8 mouse cellular contexts compared by ENCODE assay signal in genomic region chr12:100210973-100211372, GRCm38 (mm10). TPM values are rescaled to one million over a fixed set of nuclear protein-coding genes. Genes with fewer than 3 reads are reported as not detected.
DNase-seq lines count a peak whose midpoint lies in the region; ATAC-seq and TF ChIP-seq lines count a peak whose summit lies in the region.

No protein-coding gene starts in this region.

- ATAC-seq in kidney, embryonic 16.5 days (ENCODE audit: low FRiP score, low TSS enrichment): peak; percentile 49; the same call in 1 of the 2 replicates
- peak; percentile 84 for ATAC-seq in lung, postnatal 0 days

- TF ChIP-seq EP300 in lung, postnatal 0 days (IDR thresholded peaks at IDR 0.05): no peak

- H3K9ac ChIP-seq in kidney, embryonic 16.5 days (replicated peaks; ENCODE audit: low read length): no peak overlapping the region
- H3K9ac ChIP-seq in lung, postnatal 0 days (replicated peaks; ENCODE audit: low read depth): no peak overlapping the region

- no peaks in the 10 kb centered on the region for H3K27me3 ChIP-seq in kidney, embryonic 16.5 days (ENCODE audit: insufficient read depth, low read length)
- H3K27me3 ChIP-seq in kidney, adult 2 months (replicated peaks; ENCODE audit: control insufficient read depth, insufficient read depth, low read length): no peaks in the 10 kb centered on the region
- no peaks in the 10 kb centered on the region for H3K27me3 ChIP-seq in lung, postnatal 0 days (replicated peaks; ENCODE audit: insufficient read depth, low read length)

- H3K4me3 ChIP-seq in kidney, embryonic 16.5 days (ENCODE audit: low read length): no peak overlapping the region
- H3K4me3 ChIP-seq in kidney, adult 2 months (ENCODE audit: insufficient read depth, low read depth, low read length): no peak overlapping the region
- no peak overlapping the region for H3K4me3 ChIP-seq in lung, postnatal 0 days (ENCODE audit: low read depth, low read length)

- no peak overlapping the region for H3K4me2 ChIP-seq in kidney, embryonic 16.5 days (replicated peaks; ENCODE audit: low read depth, low read length)
- no peak overlapping the region for H3K4me2 ChIP-seq in lung, postnatal 0 days (replicated peaks; ENCODE audit: low read depth, low read length)

- peaks cover 17% of the 10 kb centered on the region for H3K4me1 ChIP-seq in kidney, embryonic 16.5 days (ENCODE audit: insufficient read depth, low read length)
- peaks cover 3% of the 10 kb centered on the region; the same call in 1 of the 2 replicates for H3K4me1 ChIP-seq in kidney, adult 2 months (ENCODE audit: control insufficient read depth, insufficient read depth, low read length)
- H3K4me1 ChIP-seq in lung, postnatal 0 days (ENCODE audit: insufficient read depth, low read depth, low read length): peaks cover 9% of the 10 kb centered on the region

- no peak overlapping the region; the same call in 1 of the 2 replicates for H3K27ac ChIP-seq in kidney, embryonic 16.5 days (ENCODE audit: low read length)
- H3K27ac ChIP-seq in kidney, adult 2 months (ENCODE audit: insufficient read depth, low read depth, low read length): no peak overlapping the region
- H3K27ac ChIP-seq in lung, postnatal 0 days (ENCODE audit: low read length): peak overlapping the region; percentile 54

- no peaks in the 10 kb centered on the region for H3K9me3 ChIP-seq in kidney, embryonic 16.5 days (ENCODE audit: low read length)
- H3K9me3 ChIP-seq in lung, postnatal 0 days (ENCODE audit: low read length): no peaks in the 10 kb centered on the region

- WGBS in kidney, embryonic 16.5 days: 45% methylated on average over 5 of the region's 5 CpGs
- WGBS in kidney, adult 2 months: 16% methylated on average over 5 of the region's 5 CpGs
- 13% methylated on average over 5 of the region's 5 CpGs for WGBS in lung, postnatal 0 days

- H3K36me3 ChIP-seq in kidney, embryonic 16.5 days (ENCODE audit: insufficient read depth, low read length): peaks cover 11% of the 10 kb centered on the region
- H3K36me3 ChIP-seq in kidney, adult 2 months (ENCODE audit: control insufficient read depth, insufficient read depth, low read length): peaks cover 5% of the 10 kb centered on the region; the same call in 1 of the 2 replicates
- H3K36me3 ChIP-seq in lung, postnatal 0 days (ENCODE audit: insufficient read depth, low read length): peaks cover 29% of the 10 kb centered on the region

- DNase-seq in kidney, adult 2 months: no peak
- DNase-seq in Muller cell, postnatal 12 days (ENCODE audit: inconsistent ontology term): peak; percentile 85
- DNase-seq in fibroblast of lung, adult 2 months (ENCODE audit: low read depth): peak; percentile 83
- peak; percentile 88 for DNase-seq in lung, postnatal 0 days (ENCODE audit: low spot score)
- DNase-seq in urinary bladder, postnatal 36 days (ENCODE audit: low spot score in 2 of 2): peak; percentile 34 to 55
- DNase-seq in frontal cortex, adult 2 months (ENCODE audit: extremely low spot score in 1 of 2, low spot score in 1 of 2): no peak
- no peak for DNase-seq in layer of hippocampus, adult 9-10 months (ENCODE audit: low spot score)

- no peak for TF ChIP-seq POLR2A in kidney, adult 2 months (IDR thresholded peaks at IDR 0.05; ENCODE audit: low read depth, low read length)

- TF ChIP-seq CTCF in kidney, adult 2 months (conservative IDR thresholded peaks at IDR 0.05; ENCODE audit: insufficient read depth, insufficient read length, low read depth, low read length): no peak
- no peak for TF ChIP-seq CTCF in lung, postnatal 0 days (IDR thresholded peaks at IDR 0.05)

RNA-seq across cellular contexts. Expression of gene Calm1, which starts 11.7 kb away (rescaled TPM):
- polyA plus RNA-seq in kidney, embryonic 16.5 days (2015; fragmentation: Nextera tagmentation; extraction: Ambion mirVana): 1,160 and 1,207 TPM in 2 replicates
- polyA plus RNA-seq in kidney, adult 2 months (2012; rRNA removed): 133 and 185 TPM in 2 replicates
- 2,106 and 2,119 TPM in 2 replicates for polyA plus RNA-seq in lung, postnatal 0 days (2015; fragmentation: Nextera tagmentation; extraction: Ambion mirVana)
- polyA plus RNA-seq in frontal cortex, adult 2 months (2012; rRNA removed): 1,569 and 1,574 TPM in 2 replicates

RNA-seq across cellular contexts. Expression of gene Nrde2, which starts 51.5 kb away (rescaled TPM):
- 18.2 and 19.1 TPM in 2 replicates for polyA plus RNA-seq in kidney, embryonic 16.5 days (2015; fragmentation: Nextera tagmentation; extraction: Ambion mirVana)
- polyA plus RNA-seq in kidney, adult 2 months (2012; rRNA removed): 8.3 TPM in 2 replicates
- polyA plus RNA-seq in lung, postnatal 0 days (2015; fragmentation: Nextera tagmentation; extraction: Ambion mirVana): 10.8 and 11.1 TPM in 2 replicates
- 12.0 and 14.9 TPM in 2 replicates for polyA plus RNA-seq in frontal cortex, adult 2 months (2012; rRNA removed)

Comparison
In these comparisons a context has a peak if more than half of its experiments do, and no peak if none do; other contexts are left out.
1. DNase-seq: peak in Muller cell, postnatal 12 days (single experiment), fibroblast of lung, adult 2 months (single experiment), lung, postnatal 0 days (single experiment) and urinary bladder, postnatal 36 days (2 of 2); none in kidney, adult 2 months (single experiment), frontal cortex, adult 2 months (0 of 2) and layer of hippocampus, adult 9-10 months (single experiment).